Mouse (Mus musculus): ENCODE measurements around the gene Gm21860. TPM values are rescaled to one million over a fixed set of nuclear protein-coding genes. Genes with fewer than 3 reads are reported as not detected.
"Not testable (repeated sequence)": the region's sequence is repeated elsewhere in the genome, so short reads cannot be mapped to it uniquely, and the experiment has no call there.

Gm21860 gene
- polyA plus RNA-seq, 1 experiment from 2014 or later = not detected

DNA sequence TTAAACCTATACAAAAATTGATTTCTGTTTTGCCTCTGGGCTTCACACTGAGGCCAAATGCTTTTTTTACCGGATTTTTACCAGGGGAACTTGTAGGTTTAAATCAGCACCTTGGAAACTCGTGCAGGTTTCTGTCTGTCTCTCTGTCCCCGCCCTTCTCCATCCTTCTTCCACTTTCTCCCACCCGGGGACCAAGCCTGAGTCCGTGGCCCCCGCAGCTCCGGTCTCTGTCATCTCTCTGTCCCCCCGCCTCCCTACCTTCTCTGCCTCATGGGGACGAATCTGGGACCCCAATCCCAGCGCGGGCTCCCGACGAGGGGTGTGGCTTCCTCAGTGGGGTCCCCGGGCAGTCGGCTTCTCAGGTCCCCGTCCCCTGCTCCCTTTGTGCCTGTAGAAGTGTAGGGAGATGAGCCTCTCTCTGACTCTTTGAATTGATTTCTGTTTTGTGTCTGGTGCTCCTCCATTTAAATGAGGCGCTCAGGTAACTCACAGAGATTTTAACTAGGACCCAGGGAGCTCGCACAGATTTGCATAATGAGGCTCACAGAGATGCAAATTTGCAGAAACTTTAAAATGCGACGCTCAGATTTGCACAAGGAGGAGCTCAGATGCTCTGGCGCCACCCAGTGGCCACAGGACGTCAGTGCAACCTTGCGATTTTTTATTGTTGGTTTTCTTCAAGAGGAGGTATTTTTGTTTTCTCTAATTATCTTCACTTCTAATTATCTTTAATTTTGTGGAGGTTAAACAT is 28.7 kb downstream of the Gm21860 start:
- H3K27ac ChIP-seq; H3K4me3 ChIP-seq (ENCODE audit: inconsistent target); H3K36me3 ChIP-seq (ENCODE audit: inconsistent target); H3K79me2 ChIP-seq (ENCODE audit: inconsistent target): not testable (repeated sequence)
- WGBS (ENCODE audit: missing documents) = 60% methylated on average over 6 of the region's 23 CpGs

DNA sequence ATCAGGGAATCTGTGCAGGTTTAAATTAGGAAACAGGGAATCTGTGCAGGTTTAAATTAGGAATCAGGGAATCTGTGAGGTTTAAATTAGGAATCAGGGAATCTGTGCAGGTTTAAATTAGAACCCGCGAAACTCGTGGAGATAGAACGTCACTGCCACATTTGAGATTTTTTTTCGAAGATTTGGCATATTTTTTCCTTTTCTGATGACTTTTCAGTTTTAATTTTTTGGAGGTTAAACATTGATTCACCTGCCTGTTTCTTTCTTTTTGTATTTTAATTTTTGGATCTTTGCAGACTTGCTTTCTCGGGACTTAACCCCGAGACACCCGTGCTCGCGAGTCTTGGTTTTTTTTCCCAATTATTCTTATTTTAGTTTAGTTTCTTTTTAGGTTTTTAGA is 29.5 kb downstream of the Gm21860 start:
- H3K79me2 ChIP-seq (ENCODE audit: inconsistent target); H3K36me3 ChIP-seq (ENCODE audit: inconsistent target); H3K4me3 ChIP-seq (ENCODE audit: inconsistent target); H3K27ac ChIP-seq: not testable (repeated sequence)
- 86% methylated on average over 1 of the region's 10 CpGs for WGBS (ENCODE audit: missing documents)

DNA sequence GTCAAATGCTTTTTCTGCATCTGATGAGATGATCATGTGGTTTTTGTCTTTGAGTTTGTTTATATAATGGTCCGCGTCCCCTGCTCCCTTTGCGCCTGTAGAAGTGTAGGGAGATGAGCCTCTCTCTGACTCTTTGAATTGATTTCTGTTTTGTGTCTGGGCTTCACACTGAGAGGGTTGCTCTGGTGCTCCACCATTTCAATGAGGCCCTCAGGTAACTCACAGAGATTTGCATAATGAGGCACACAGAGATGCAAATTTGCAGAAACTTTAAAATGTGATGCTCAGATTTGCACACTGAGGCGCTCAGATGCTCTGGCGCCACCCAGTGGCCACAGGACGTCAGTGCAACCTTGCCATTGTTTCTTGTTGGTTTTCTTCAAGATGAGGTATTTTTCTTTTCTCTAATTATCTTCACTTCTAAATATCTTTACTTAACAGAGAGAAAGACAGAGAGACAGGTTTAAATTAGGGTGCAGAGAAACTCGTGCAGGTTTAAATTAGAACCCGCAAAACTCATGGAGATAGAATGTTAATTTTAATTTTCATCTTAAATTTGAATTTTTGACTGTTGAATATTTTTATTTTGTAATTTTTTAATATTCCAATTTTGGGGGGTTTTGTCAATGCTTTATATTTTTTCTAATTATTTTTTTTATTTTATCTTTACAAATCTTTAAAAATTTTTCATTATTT is 30.5 kb downstream of the Gm21860 start:
- not testable (repeated sequence) for H3K79me2 ChIP-seq (ENCODE audit: inconsistent target); H3K27ac ChIP-seq; H3K36me3 ChIP-seq (ENCODE audit: inconsistent target); H3K4me3 ChIP-seq (ENCODE audit: inconsistent target)
- WGBS (ENCODE audit: missing documents) = 65% methylated on average over 5 of the region's 8 CpGs

DNA sequence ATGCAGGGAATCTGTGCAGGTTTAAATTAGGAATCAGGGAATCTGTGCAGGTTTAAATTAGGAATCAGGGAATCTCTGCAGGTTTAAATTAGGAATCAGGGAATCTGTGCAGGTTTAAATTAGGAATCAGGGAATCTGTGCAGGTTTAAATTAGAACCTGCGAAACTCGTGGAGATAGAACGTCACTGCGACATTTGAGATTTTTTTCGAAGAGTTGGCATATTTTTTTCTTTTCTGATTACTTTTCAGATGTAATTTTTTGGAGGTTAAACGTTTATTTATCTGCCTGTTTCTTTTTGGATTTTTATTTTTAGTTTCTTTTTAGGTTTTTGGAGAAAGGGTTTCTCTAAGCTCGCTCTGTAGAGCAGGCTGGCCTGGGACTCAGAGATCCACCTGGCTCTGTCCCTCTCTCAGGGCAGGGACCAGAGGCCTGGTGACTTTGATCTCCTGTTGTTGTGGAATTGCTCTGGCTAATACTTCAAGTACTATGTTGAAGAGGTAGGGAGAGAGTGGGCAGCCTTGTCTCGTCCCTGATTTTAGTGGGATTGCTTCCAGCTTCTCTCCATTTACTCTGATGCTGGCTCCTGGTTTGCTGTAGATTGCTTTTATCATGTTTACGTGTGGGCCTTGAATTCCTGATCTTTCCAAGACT is 31.2 kb downstream of the Gm21860 start:
- H3K79me2 ChIP-seq (ENCODE audit: inconsistent target); H3K4me3 ChIP-seq (ENCODE audit: inconsistent target); H3K27ac ChIP-seq; H3K36me3 ChIP-seq (ENCODE audit: inconsistent target): not testable (repeated sequence)
- 75% methylated on average over 8 of the region's 9 CpGs for WGBS (ENCODE audit: missing documents)

DNA sequence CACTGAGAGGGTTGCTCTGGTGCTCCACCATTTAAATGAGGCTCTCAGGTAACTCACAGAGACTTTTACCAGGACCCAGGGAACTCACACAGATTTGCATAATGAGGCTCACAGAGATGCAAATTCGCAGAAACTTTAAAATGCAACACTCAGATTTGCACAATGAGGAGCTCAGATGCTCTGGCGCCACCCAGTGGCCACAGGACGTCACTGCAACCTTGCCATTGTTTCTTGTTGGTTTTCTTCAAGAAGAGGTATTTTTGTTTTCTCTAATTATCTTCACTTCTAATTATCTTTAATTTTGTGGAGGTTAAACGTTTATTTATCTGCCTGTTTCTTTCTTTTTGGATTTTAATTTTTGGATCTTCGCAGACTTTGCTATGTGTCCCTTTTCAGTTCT is 34.1 kb downstream of the Gm21860 start:
- not testable (repeated sequence) for H3K79me2 ChIP-seq (ENCODE audit: inconsistent target); H3K36me3 ChIP-seq (ENCODE audit: inconsistent target); H3K4me3 ChIP-seq (ENCODE audit: inconsistent target); H3K27ac ChIP-seq
- no CpG with 5 or more reads among the region's 5 CpGs for WGBS (ENCODE audit: missing documents)

DNA sequence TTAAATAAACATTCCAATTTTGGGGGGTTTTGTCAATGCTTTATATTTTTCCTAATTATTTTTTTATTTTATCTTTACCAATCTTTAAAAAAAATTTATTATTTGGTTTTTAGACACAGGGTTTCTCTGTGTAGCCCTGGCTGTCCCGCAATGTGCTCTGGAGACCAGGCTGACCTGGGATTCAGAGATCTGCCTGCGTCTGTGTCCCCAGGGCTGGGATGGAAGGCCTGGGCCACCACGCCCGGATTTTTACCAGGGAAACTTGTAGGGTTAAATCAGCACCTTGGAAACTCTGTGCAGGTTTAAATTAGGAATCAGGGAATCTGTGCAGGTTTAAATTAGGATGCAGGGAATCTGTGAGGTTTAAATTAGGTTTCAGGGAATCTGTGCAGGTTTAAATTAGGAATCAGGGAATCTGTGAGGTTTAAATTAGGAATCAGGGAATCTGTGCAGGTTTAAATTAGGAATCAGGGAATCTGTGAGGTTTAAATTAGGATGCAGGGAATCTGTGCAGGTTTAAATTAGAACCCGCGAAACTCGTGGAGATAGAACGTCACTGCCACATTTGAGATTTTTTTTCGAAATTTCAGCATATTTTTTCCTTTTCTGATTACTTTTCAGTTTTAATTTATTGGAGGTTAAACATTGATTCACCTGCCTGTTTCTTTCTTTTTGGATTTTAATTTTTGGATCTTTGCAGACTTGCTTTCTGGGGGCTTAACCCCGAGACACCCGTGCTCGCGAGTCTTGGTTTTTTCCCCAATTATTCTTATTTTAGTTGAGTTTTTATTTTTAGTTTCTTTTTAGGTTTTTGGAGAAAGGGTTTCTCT is 35.0 kb downstream of the Gm21860 start:
- not testable (repeated sequence) for H3K36me3 ChIP-seq (ENCODE audit: inconsistent target); H3K27ac ChIP-seq
- WGBS (ENCODE audit: missing documents) = 90% methylated on average over 2 of the region's 13 CpGs

DNA sequence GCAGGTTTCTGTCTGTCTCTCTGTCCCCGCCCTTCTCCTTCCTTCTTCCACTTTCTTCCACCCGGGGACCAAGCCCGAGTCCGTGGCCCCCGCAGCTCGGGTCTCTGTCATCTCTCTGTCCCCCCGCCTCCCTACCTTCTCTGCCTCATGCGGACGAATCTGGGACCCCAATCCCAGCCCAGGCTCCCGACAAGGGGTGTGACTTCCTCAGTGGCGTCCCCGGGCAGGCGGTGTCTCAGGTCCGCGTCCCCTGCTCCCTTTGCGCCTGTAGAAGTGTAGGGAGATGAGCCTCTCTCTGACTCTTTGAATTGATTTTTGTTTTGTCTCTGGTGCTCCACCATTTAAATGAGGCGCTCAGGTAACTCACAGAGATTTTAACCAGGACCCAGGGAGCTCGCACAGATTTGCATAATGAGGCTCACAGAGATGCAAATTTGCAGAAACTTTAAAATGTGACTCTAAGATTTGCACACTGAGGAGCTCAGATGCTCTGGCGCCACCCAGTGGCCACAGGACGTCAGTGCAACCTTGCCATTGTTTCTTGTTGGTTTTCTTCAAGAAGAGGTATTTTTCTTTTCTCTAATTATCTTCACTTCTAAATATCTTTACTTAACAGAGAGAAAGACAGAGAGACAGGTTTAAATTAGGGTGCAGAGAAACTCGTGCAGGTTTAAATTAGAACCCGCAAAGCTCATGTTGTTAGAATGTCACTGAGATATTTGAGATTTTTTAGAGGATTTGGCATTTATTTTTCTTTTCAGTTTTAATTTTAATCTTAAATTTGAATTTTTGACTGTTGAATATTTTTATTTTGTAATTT is 35.8 kb downstream of the Gm21860 start:
- H3K4me3 ChIP-seq (ENCODE audit: inconsistent target); H3K36me3 ChIP-seq (ENCODE audit: inconsistent target); H3K27ac ChIP-seq; H3K79me2 ChIP-seq (ENCODE audit: inconsistent target): not testable (repeated sequence)
- 77% methylated on average over 18 of the region's 22 CpGs for WGBS (ENCODE audit: missing documents)

More for the DNA sequence above, 35.0 kb downstream of the Gm21860 start:
- not testable (repeated sequence) for H3K79me2 ChIP-seq (ENCODE audit: inconsistent target); H3K4me3 ChIP-seq (ENCODE audit: inconsistent target)

DNA sequence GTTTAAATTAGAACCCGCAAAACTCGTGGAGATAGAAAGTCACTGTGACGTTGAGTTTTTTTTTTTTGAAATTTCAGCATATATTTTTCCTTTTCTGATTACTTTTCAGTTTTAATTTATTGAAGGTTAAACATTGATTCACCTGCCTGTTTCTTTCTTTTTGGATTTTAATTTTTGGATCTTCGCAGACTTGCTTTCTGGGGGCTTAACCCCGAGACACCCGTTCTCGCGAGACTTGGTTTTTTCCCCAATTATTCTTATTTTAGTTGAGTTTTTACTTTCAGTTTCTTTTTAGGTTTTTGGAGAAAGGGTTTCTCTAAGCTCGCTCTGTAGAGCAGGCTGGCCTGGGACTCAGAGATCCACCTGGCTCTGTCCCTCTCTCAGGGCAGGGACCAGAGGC is 36.6 kb downstream of the Gm21860 start:
- H3K79me2 ChIP-seq (ENCODE audit: inconsistent target); H3K27ac ChIP-seq; H3K36me3 ChIP-seq (ENCODE audit: inconsistent target); H3K4me3 ChIP-seq (ENCODE audit: inconsistent target): not testable (repeated sequence)
- WGBS (ENCODE audit: missing documents) = 89% methylated on average over 5 of the region's 9 CpGs

DNA sequence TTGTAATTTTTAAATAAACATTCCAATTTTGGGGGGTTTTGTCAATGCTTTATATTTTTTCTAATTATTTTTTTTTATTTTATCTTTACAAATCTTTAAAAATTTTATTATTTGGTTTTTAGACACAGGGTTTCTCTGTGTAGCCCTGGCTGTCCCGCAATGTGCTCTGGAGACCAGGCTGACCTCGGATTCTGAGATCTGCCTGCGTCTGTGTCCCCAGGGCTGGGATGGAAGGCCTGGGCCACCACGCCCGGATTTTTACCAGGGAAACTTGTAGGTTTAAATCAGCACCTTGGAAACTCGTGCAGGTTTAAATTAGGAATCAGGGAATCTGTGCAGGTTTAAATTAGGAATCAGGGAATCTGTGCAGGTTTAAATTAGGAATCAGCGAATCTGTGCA is 37.1 kb downstream of the Gm21860 start:
- not testable (repeated sequence) for H3K4me3 ChIP-seq (ENCODE audit: inconsistent target); H3K79me2 ChIP-seq (ENCODE audit: inconsistent target); H3K36me3 ChIP-seq (ENCODE audit: inconsistent target); H3K27ac ChIP-seq
- WGBS (ENCODE audit: missing documents) = 70% methylated on average over 6 of the region's 7 CpGs

Other genes starting within 250 kb of the Gm21860 start
- not detected in 3 replicates for gene Gm47283, start 29.9 kb upstream of the Gm21860 start, polyA plus RNA-seq (2018)
- not detected in 3 replicates for gene Gm21748, start 84.4 kb upstream of the Gm21860 start, polyA plus RNA-seq (2018)